Mouse (Mus musculus) myocyte (in vitro differentiated cells): Measurements from ENCODE around the gene Cd79a. TPM values are rescaled to one million over a fixed set of nuclear protein-coding genes. Genes with fewer than 3 reads are reported as not detected.

Source experiments
- H3K27me3 ChIP-seq: one replicate; pipeline ENCODE4 v1.6.1; 2011; ENCODE audit not compliant: control insufficient read depth, insufficient read depth, insufficient read length
- H3K36me3 ChIP-seq: one replicate; pipeline ENCODE4 v1.6.1; 2011; ENCODE audit not compliant: control insufficient read depth, insufficient read depth
- H3K4me2 ChIP-seq: one replicate; pipeline ENCODE4 v1.6.1; 2011; ENCODE audit warnings: low read depth, control low read depth
- H3K4me3 ChIP-seq: one replicate; pipeline ENCODE4 v1.5.1; 2011; ENCODE audit warnings: mild to moderate bottlenecking, control low read depth, moderate library complexity
- H3K79me2 ChIP-seq: one replicate; pipeline ENCODE4 v1.6.1; 2011; ENCODE audit not compliant: control insufficient read depth, insufficient read depth
- H3ac ChIP-seq: one replicate; pipeline ENCODE4 v1.6.1; 2011; ENCODE audit not compliant: control insufficient read depth, insufficient read length
- CEBPB ChIP-seq: IDR thresholded peaks from 2 replicates; pipeline ENCODE4 v1.6.1; 2011; ENCODE audit warnings: mild to moderate bottlenecking, moderate library complexity; ENCODE audit not compliant: poor library complexity, insufficient read depth, severe bottlenecking
- E2F4 ChIP-seq: IDR thresholded peaks from one replicate; pipeline ENCODE4 v1.6.1; 2011; ENCODE audit warnings: mild to moderate bottlenecking, control low read depth, moderate library complexity; ENCODE audit not compliant: insufficient read depth
- MAX ChIP-seq: IDR thresholded peaks from one replicate; pipeline ENCODE4 v1.6.1; 2011; ENCODE audit warnings: low read depth, mild to moderate bottlenecking, control low read depth
- MYOD1 ChIP-seq, 3 experiments: IDR thresholded peaks; one replicate each; pipeline ENCODE4 v1.6.1; 2011; ENCODE audit warnings: control low read depth in 2 of 3, low read depth in 2 of 3, mild to moderate bottlenecking in 2 of 3, moderate library complexity in 1 of 3; ENCODE audit not compliant: insufficient read length in 2 of 3, control insufficient read depth in 1 of 3
- MYOG ChIP-seq, 3 experiments: IDR thresholded peaks; one replicate each; pipeline ENCODE4 v1.6.1; 2011; ENCODE audit warnings: control low read depth in 2 of 3, low read depth in 2 of 3, mild to moderate bottlenecking in 2 of 3; ENCODE audit not compliant: insufficient read length in 2 of 3, control insufficient read depth in 1 of 3, insufficient read depth in 1 of 3
- POLR2A ChIP-seq: IDR thresholded peaks from one replicate; pipeline ENCODE4 v1.6.1; 2011; ENCODE audit warnings: low read depth, mild to moderate bottlenecking, control low read depth, moderate library complexity; ENCODE audit not compliant: insufficient read length
- POLR2AphosphoS2 ChIP-seq: IDR thresholded peaks from one replicate; pipeline ENCODE4 v1.6.1; 2011; ENCODE audit warnings: low read depth, control low read depth; ENCODE audit not compliant: insufficient read length
- REST ChIP-seq: IDR thresholded peaks from one replicate; pipeline ENCODE4 v1.6.1; 2011; ENCODE audit warnings: mild to moderate bottlenecking, control low read depth, moderate library complexity; ENCODE audit not compliant: insufficient read depth, insufficient read length
- SRF ChIP-seq: IDR thresholded peaks from one replicate; pipeline ENCODE4 v1.6.1; 2011; ENCODE audit warnings: low read depth; ENCODE audit not compliant: control insufficient read depth, insufficient read length
- TCF12 ChIP-seq: IDR thresholded peaks from one replicate; pipeline ENCODE4 v1.6.1; 2011; ENCODE audit warnings: mild to moderate bottlenecking, control low read depth; ENCODE audit not compliant: poor library complexity, insufficient read depth, severe bottlenecking
- TCF3 ChIP-seq: IDR thresholded peaks from one replicate; pipeline ENCODE4 v1.6.1; 2011; ENCODE audit warnings: low read depth, control low read depth; ENCODE audit not compliant: insufficient read length
- USF1 ChIP-seq: IDR thresholded peaks from one replicate; pipeline ENCODE4 v1.6.1; 2011; ENCODE audit warnings: low read depth, mild to moderate bottlenecking, control low read depth, moderate library complexity
- polyA plus RNA-seq: library from polyadenylated mRNA; unstranded; fragments of >200 nt; fragmentation: generic; extraction: Trizol; gene quantifications from one replicate; pipeline ENCODE4 v1.2.1, GENCODE M21; 2012; ENCODE audit warnings: missing spikeins

The Cd79a gene
- polyA plus RNA-seq, 1 experiment: 0.12 TPM

GRCm38 (mm10) chr7:24861913-24862312 lies 35.3 kb upstream of the Cd79a start, which contains the start of gene Gm9844:
Gene Gm9844, plus strand, starts transcription at chr7:24862213.
- H3K4me3 ChIP-seq: no peak within 1 kb of the TSS
- TF ChIP-seq USF1: no peak
- TF ChIP-seq REST: no peak
- no peak for TF ChIP-seq CEBPB
- no peak for TF ChIP-seq MYOG (IDR thresholded peaks at IDR 0.05; ENCODE audit: control insufficient read depth in 1 of 3, insufficient read depth in 1 of 3, insufficient read length in 2 of 3, low read depth in 2 of 3)
- no peak for TF ChIP-seq POLR2A
- TF ChIP-seq POLR2AphosphoS2: no peak
- TF ChIP-seq SRF: no peak
- TF ChIP-seq TCF3: no peak
- TF ChIP-seq MAX: no peak
- TF ChIP-seq E2F4: no peak
- TF ChIP-seq MYOD1 (IDR thresholded peaks at IDR 0.05; ENCODE audit: control insufficient read depth in 1 of 3, insufficient read length in 2 of 3, low read depth in 2 of 3): no peak
- no peak for TF ChIP-seq TCF12
- H3K27me3 ChIP-seq: peaks cover 13% of the 10 kb centered on the region
- no peak within 1 kb of the TSS for H3K4me2 ChIP-seq
- H3K36me3 ChIP-seq: no peaks in the 10 kb centered on the region
- H3K79me2 ChIP-seq: no peaks in the 10 kb centered on the region
- H3ac ChIP-seq: no peak within 1 kb of the TSS

- Histone ChIP-seq H3K4me2 (no peak overlapping the region), H3K79me2 (no peaks in the 10 kb centered on the region), H3K27me3 (peaks cover 13% of the 10 kb centered on the region), H3K4me3 (no peak overlapping the region), H3ac (no peak overlapping the region), H3K36me3 (no peaks in the 10 kb centered on the region)
- TF ChIP-seq MYOD1 (IDR thresholded peaks at IDR 0.05; ENCODE audit: control insufficient read depth in 1 of 3, insufficient read length in 2 of 3, low read depth in 2 of 3): no peak
Observed at GRCm38 (mm10) chr7:24862853-24863252, 34.3 kb upstream of the Cd79a start.

GRCm38 (mm10) chr7:24864156-24864555 lies 33.0 kb upstream of the Cd79a start:
- H3K4me3 ChIP-seq: no peak overlapping the region
- peaks cover 13% of the 10 kb centered on the region for H3K27me3 ChIP-seq
- H3K79me2 ChIP-seq: no peaks in the 10 kb centered on the region
- H3K4me2 ChIP-seq: no peak overlapping the region
- TF ChIP-seq SRF: no peak
- no peak for TF ChIP-seq REST
- no peak for TF ChIP-seq POLR2AphosphoS2
- no peak for TF ChIP-seq USF1
- TF ChIP-seq MYOG (IDR thresholded peaks at IDR 0.05; ENCODE audit: control insufficient read depth in 1 of 3, insufficient read depth in 1 of 3, insufficient read length in 2 of 3, low read depth in 2 of 3): no peak
- no peak for TF ChIP-seq TCF12
- TF ChIP-seq TCF3: no peak
- no peak for TF ChIP-seq MYOD1 (IDR thresholded peaks at IDR 0.05; ENCODE audit: control insufficient read depth in 1 of 3, insufficient read length in 2 of 3, low read depth in 2 of 3)
- no peak for TF ChIP-seq E2F4
- TF ChIP-seq MAX: no peak
- TF ChIP-seq CEBPB: no peak
- no peak for TF ChIP-seq POLR2A
- no peak overlapping the region for H3ac ChIP-seq
- no peaks in the 10 kb centered on the region for H3K36me3 ChIP-seq

GRCm38 (mm10) chr7:24869080-24869479 lies 28.1 kb upstream of the Cd79a start:
- H3K27me3 ChIP-seq: peaks cover 33% of the 10 kb centered on the region
- H3ac ChIP-seq: no peak overlapping the region
- no peaks in the 10 kb centered on the region for H3K79me2 ChIP-seq
- no peak overlapping the region for H3K4me2 ChIP-seq
- TF ChIP-seq SRF (no peak), REST (no peak), TCF3 (no peak), TCF12 (no peak), MAX (no peak), USF1 (no peak)
- no peaks in the 10 kb centered on the region for H3K36me3 ChIP-seq
- no peak overlapping the region for H3K4me3 ChIP-seq

- no peak within 1 kb of the TSS for H3ac ChIP-seq
- no peak for TF ChIP-seq E2F4
- TF ChIP-seq MAX: no peak
- TF ChIP-seq TCF12: no peak
- TF ChIP-seq MYOG (IDR thresholded peaks at IDR 0.05; ENCODE audit: control insufficient read depth in 1 of 3, insufficient read depth in 1 of 3, insufficient read length in 2 of 3, low read depth in 2 of 3): no peak
- TF ChIP-seq SRF: no peak
- TF ChIP-seq USF1: no peak
- TF ChIP-seq REST: no peak
- H3K4me2 ChIP-seq: no peak within 1 kb of the TSS
- H3K4me3 ChIP-seq: no peak within 1 kb of the TSS
- no peaks in the 10 kb centered on the region for H3K36me3 ChIP-seq
- H3K79me2 ChIP-seq: no peaks in the 10 kb centered on the region
- H3K27me3 ChIP-seq: peaks cover 38% of the 10 kb centered on the region
Observed at GRCm38 (mm10) chr7:24869532-24870165, 27.5 kb upstream of the Cd79a start, which contains the start of the genes Lypd4 and Dmrtc2. Gene Lypd4, minus strand, starts transcription at chr7:24869941. Gene Dmrtc2, plus strand, starts transcription at chr7:24870057.
